Mouse (Mus musculus) CH12.LX (cell line): Measurements from ENCODE around the gene Nexn. TPM values are rescaled to one million over a fixed set of nuclear protein-coding genes. Genes with fewer than 3 reads are reported as not detected.
"Not testable (repeated sequence)": the region's sequence is repeated elsewhere in the genome, so short reads cannot be mapped to it uniquely, and the experiment has no call there.

Experiments
- DNase-seq: peaks from one replicate; pipeline ENCODE4 v3.0.0-alpha.2; 2013; ENCODE audit errors: extremely low read depth
- H3K27ac ChIP-seq: 2 replicates; pipeline ENCODE4 v1.5.1; 2012; ENCODE audit warnings: low read depth, mild to moderate bottlenecking, control low read depth, moderate library complexity; ENCODE audit not compliant: insufficient read depth
- H3K27me3 ChIP-seq: replicated peaks from 2 replicates; pipeline ENCODE3; 2012; ENCODE audit warnings: inconsistent platforms
- H3K36me3 ChIP-seq, 2 experiments: replicated peaks in 1 of 2; 2 replicates each; pipeline versions ENCODE3 to v1.6.1; 2012; ENCODE audit warnings: inconsistent platforms in 1 of 2, low read length in 1 of 2, mild to moderate bottlenecking in 1 of 2, mixed read lengths in 1 of 2, moderate library complexity in 1 of 2; ENCODE audit not compliant: control insufficient read depth in 1 of 2, insufficient read depth in 1 of 2
- H3K4me1 ChIP-seq, 2 experiments: 2 replicates each; pipeline ENCODE4 v1.6.1; 2012; ENCODE audit warnings: inconsistent platforms in 1 of 2, moderate library complexity in 1 of 2; ENCODE audit not compliant: insufficient read depth in 2 of 2, control insufficient read depth in 1 of 2
- H3K4me2 ChIP-seq: 2 replicates; pipeline ENCODE4 v1.6.1; 2012; ENCODE audit warnings: low read depth, mild to moderate bottlenecking, control low read depth; ENCODE audit not compliant: poor library complexity, insufficient read depth, severe bottlenecking
- H3K4me3 ChIP-seq, 3 experiments: fragments of 150-350 bp in 1 of 3; sonication (generic) in 1 of 3; replicated peaks in 1 of 3; 2 replicates each; pipeline versions ENCODE3 to v1.5.1; 2011 to 2012; ENCODE audit warnings: low read depth in 2 of 3, low read length in 2 of 3, mild to moderate bottlenecking in 2 of 3, moderate library complexity in 2 of 3, control low read depth in 1 of 3, improper control_type of control experiment in 1 of 3, inconsistent platforms in 1 of 3, mixed read lengths in 1 of 3; ENCODE audit not compliant: poor library complexity in 1 of 3
- H3K79me2 ChIP-seq: replicated peaks from 2 replicates; pipeline ENCODE4 v1.6.1; 2012; ENCODE audit warnings: mild to moderate bottlenecking, moderate library complexity; ENCODE audit not compliant: control insufficient read depth, poor library complexity, insufficient read depth, severe bottlenecking; ENCODE audit errors: extremely low read depth
- H3K9ac ChIP-seq: 2 replicates; pipeline ENCODE4 v1.6.1; 2012; ENCODE audit warnings: low read depth, mild to moderate bottlenecking, control low read depth, moderate library complexity; ENCODE audit not compliant: insufficient read depth
- H3K9me3 ChIP-seq: replicated peaks from 2 replicates; pipeline ENCODE3; 2012; ENCODE audit warnings: low read length, inconsistent platforms, mixed read lengths
- BHLHE40 ChIP-seq: IDR thresholded peaks from 2 replicates; pipeline ENCODE4 v1.6.1; 2011; ENCODE audit warnings: mild to moderate bottlenecking, low read depth, low read length, improper control_type of control experiment
- CTCF ChIP-seq, 2 experiments: IDR thresholded peaks in 1 of 2; conservative IDR thresholded peaks in 1 of 2; 2 replicates each; pipeline ENCODE4 v1.5.1; 2011 to 2012; ENCODE audit warnings: low read depth in 2 of 2, low read length in 2 of 2, improper control_type of control experiment in 1 of 2, inconsistent platforms in 1 of 2, mild to moderate bottlenecking in 1 of 2, moderate library complexity in 1 of 2
- ELF1 ChIP-seq: IDR thresholded peaks from 2 replicates; pipeline ENCODE4 v1.6.1; 2014; ENCODE audit warnings: low read depth, mild to moderate bottlenecking, inconsistent platforms, low read length, improper control_type of control experiment
- EP300 ChIP-seq: IDR thresholded peaks from 2 replicates; pipeline ENCODE4 v1.6.1; 2011; ENCODE audit warnings: low read length, improper control_type of control experiment
- ETS1 ChIP-seq: conservative IDR thresholded peaks from 2 replicates; pipeline ENCODE4 v1.6.1; 2012; ENCODE audit warnings: low read depth, mild to moderate bottlenecking, inconsistent platforms, low read length, improper control_type of control experiment, moderate library complexity
- IRF4 ChIP-seq: IDR thresholded peaks from 2 replicates; pipeline ENCODE4 v1.6.1; 2014; ENCODE audit warnings: low read depth, mild to moderate bottlenecking, inconsistent platforms, low read length, improper control_type of control experiment
- JUN ChIP-seq: IDR thresholded peaks from 2 replicates; pipeline ENCODE4 v1.6.1; 2011; ENCODE audit warnings: low read depth, mild to moderate bottlenecking, low read length, improper control_type of control experiment, moderate library complexity; ENCODE audit not compliant: insufficient read depth
- JUND ChIP-seq: conservative IDR thresholded peaks from 2 replicates; pipeline ENCODE4 v1.6.1; 2011; ENCODE audit warnings: low read depth, low read length, improper control_type of control experiment
- MAX ChIP-seq: IDR thresholded peaks from 2 replicates; pipeline ENCODE4 v1.6.1; 2011; ENCODE audit warnings: low read length, improper control_type of control experiment
- MYC ChIP-seq: IDR thresholded peaks from 2 replicates; pipeline ENCODE4 v1.6.1; 2011; ENCODE audit warnings: low read depth, mild to moderate bottlenecking, improper control_type of control experiment, low read length
- NELFE ChIP-seq: IDR thresholded peaks from 2 replicates; pipeline ENCODE4 v1.6.1; 2011; ENCODE audit warnings: low read depth, low read length, improper control_type of control experiment
- RAD21 ChIP-seq: IDR thresholded peaks from 2 replicates; pipeline ENCODE4 v1.6.1; 2011; ENCODE audit warnings: low read depth, mild to moderate bottlenecking, low read length, improper control_type of control experiment, moderate library complexity
- SMC3 ChIP-seq: IDR thresholded peaks from 2 replicates; pipeline ENCODE4 v1.6.1; 2011; ENCODE audit warnings: low read depth, low read length, improper control_type of control experiment
- TBP ChIP-seq: conservative IDR thresholded peaks from 2 replicates; pipeline ENCODE4 v1.6.1; 2011; ENCODE audit warnings: low read depth, low read length, improper control_type of control experiment
- ZC3H11A ChIP-seq: IDR thresholded peaks from 2 replicates; pipeline ENCODE4 v1.6.1; 2012; ENCODE audit warnings: low read depth, mild to moderate bottlenecking, inconsistent platforms, low read length, improper control_type of control experiment
- ZNF384 ChIP-seq: IDR thresholded peaks from 2 replicates; pipeline ENCODE4 v1.6.1; 2012; ENCODE audit warnings: low read depth, low read length, improper control_type of control experiment, inconsistent platforms
- dilution Hi-C: fragments of 300-500 bp; cut with MboI; formaldehyde crosslinking; loops from 2 replicates; pipeline ENCODE4 v1.14.3; 2020; ENCODE audit warnings: low sequenced_read_pairs; ENCODE audit not compliant: extremely low pct_unique_long_range_greater_than_20kb, extremely low pct_ligation_motif_present
- in situ Hi-C: fragments of 300-500 bp; cut with MboI; formaldehyde crosslinking; loops from 3 replicates; pipeline ENCODE4 v1.14.3; 2019; ENCODE audit warnings: low sequenced_read_pairs, low pct_ligation_motif_present, low pct_unique_long_range_greater_than_20kb, mixed read lengths
- polyA plus RNA-seq: library from polyadenylated mRNA; unstranded; fragments of >175 nt; gene quantifications from 2 replicates; pipeline ENCODE4 v1.2.1, GENCODE M21; 2012; ENCODE audit warnings: low read depth; ENCODE audit not compliant: insufficient read length
- total RNA-seq, 2 experiments: library from RNA; depleted of rRNA; stranded (reverse); fragments of 300-350 nt in 1 of 2; fragments of >200 nt in 1 of 2; gene quantifications; 2 replicates each; pipeline ENCODE4 v1.2.3; 2012 to 2014

Gene Nexn
- total and polyA plus RNA-seq, 3 experiments, result 0.08 to 0.17 TPM; not detected in 1

GRCm38 (mm10) chr3:152259409-152259808 is 6.7 kb downstream of the Nexn start:
- dilution Hi-C loops, H3K36me3 ChIP-seq, H3K79me2 ChIP-seq, H3K4me3 ChIP-seq, H3K27ac ChIP-seq: not testable (repeated sequence)
- in situ Hi-C loops, result loop anchor here (25.0 kb wide), 1 partner anchor 478 kb away; no protein-coding TSS in a partner anchor
- TF ChIP-seq ZC3H11A (peak; percentile 53), CTCF (conservative IDR thresholded peaks at IDR 0.05 in 1 of 2, IDR thresholded peaks at IDR 0.05 in 1 of 2; ENCODE audit: low read depth in 2 of 2, low read length in 2 of 2) (peak; percentile 98), JUND (0 out of 2 replicates have a peak, but pooled peaks have one; percentile 42), IRF4 (peak; percentile 63; the same call in 1 of the 2 replicates), TBP (peak; percentile 97), SMC3 (peak; percentile 84), ETS1 (0 out of 2 replicates have a peak, but pooled peaks have one; percentile 7), RAD21 (peak; percentile 94), NELFE (peak; percentile 36; the same call in 1 of the 2 replicates), ZNF384 (peak; percentile 78), MAX (0 out of 2 replicates have a peak, but pooled peaks have one; percentile 14), ELF1 (peak; percentile 44; the same call in 1 of the 2 replicates), BHLHE40 (0 out of 2 replicates have a peak, but pooled peaks have one; percentile 16)
- TF ChIP-seq, all 38 proteins: peak for 13; not testable (repeated sequence) for 25
- H3K9ac ChIP-seq, H3K4me2 ChIP-seq, H3K4me1 ChIP-seq, H3K27me3 ChIP-seq, H3K9me3 ChIP-seq: not testable (repeated sequence)
- DNase-seq, result peak; percentile 88

- no peak for TF ChIP-seq MYC
- peak; percentile 73; the same call in 1 of the 2 replicates for TF ChIP-seq IRF4
- peak; percentile 82 for TF ChIP-seq EP300
- TF ChIP-seq JUND, result peak; percentile 62; the same call in 1 of the 2 replicates
- peak; percentile 62 for TF ChIP-seq JUN
- in situ Hi-C loops (loop anchor here (25.0 kb wide), 1 partner anchor 480 kb away; no protein-coding TSS in a partner anchor), dilution Hi-C loops (no loop called here)
- Histone ChIP-seq H3K4me2 (no peak overlapping the region), H3K9ac (no peak overlapping the region), H3K9me3 (no peaks in the 10 kb centered on the region), H3K4me1 (peaks cover 0 to 2% of the 10 kb centered on the region in 2 experiments; a peak in 1 of 4 replicates), H3K4me3 (no peak overlapping the region), H3K27ac (no peak overlapping the region), H3K27me3 (no peaks in the 10 kb centered on the region), H3K79me2 (no peaks in the 10 kb centered on the region), H3K36me3 (no peaks in the 10 kb centered on the region)
- DNase-seq, result no peak
These were observed 8.6 kb downstream of the Nexn start for GRCm38 (mm10) chr3:152257528-152257927.
